Mouse (Mus musculus) layer of hippocampus, postnatal 14 days (tissue): Measurements from ENCODE around the gene Il9. TPM values are rescaled to one million over a fixed set of nuclear protein-coding genes. Genes with fewer than 3 reads are reported as not detected.

Experiments used
- DNase-seq, 2 experiments: peaks; one replicate each; pipeline ENCODE4 v3.0.0; 2021 to 2022; ENCODE audit warnings: low spot score in 2 of 2, mixed read lengths in 1 of 2
- total RNA-seq, 2 experiments: library from RNA; stranded (reverse); gene quantifications; 2 replicates each; pipeline ENCODE4 v1.2.3; 2021

Gene Il9
- total RNA-seq, 2 experiments from 2014 or later = not detected

- no peak for DNase-seq
These were observed 9.4 kb downstream of the Il9 start for GRCm38 (mm10) chr13:56472661-56473060.

DNA sequence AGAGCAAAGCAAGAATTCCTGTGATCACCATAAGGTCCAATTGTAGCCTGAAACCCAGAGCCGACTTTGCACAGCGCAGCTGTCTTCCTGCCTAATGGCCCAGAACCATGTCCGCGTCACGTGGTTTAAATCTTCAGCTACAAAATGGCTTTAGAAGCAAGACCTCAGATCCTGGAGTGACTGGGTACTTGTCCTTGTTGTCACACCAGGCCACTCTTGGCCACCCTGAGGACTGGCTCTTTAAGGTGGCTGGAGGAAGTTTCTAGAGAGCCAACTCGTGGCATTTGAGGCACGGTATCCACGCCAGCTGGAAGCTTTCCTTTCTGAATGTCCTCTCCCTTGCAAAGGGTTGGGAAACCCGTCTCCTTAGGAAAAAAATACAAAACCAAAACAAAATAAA lies 10.1 kb downstream of the Il9 start:
- DNase-seq = peak in 1 of 2 experiments; percentile 38

DNA sequence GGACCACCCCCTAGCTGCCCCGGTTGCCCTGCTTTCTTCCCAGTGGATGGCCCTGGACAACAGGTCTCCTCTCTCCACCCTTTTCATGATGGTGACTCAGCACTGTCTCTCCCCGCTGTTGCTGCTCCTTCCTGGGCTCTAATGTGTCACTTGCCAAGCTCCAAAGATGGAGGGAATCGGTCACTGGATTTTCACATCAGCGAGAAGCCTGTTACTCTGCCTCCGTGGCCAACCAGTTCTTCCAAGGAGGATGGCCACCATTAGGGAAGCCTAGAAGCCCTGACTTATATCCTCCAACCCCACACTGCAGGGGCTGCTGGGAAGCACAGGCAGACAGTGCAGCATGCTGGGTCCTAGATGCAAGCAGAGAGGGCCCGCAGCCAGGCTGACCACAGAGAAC lies 10.8 kb downstream of the Il9 start:
- DNase-seq = no peak

- no peak for DNase-seq
These were observed 13.5 kb downstream of the Il9 start for GRCm38 (mm10) chr13:56468536-56468935.

GRCm38 (mm10) chr13:56467786-56468185 lies 14.3 kb downstream of the Il9 start:
- no peak for DNase-seq

GRCm38 (mm10) chr13:56463750-56464149 lies 18.3 kb downstream of the Il9 start:
- no peak for DNase-seq

- peak in 1 of 2 experiments; percentile 19 for DNase-seq
These were observed 18.8 kb downstream of the Il9 start for GRCm38 (mm10) chr13:56463261-56463660.

- DNase-seq = no peak
These were observed 19.3 kb downstream of the Il9 start for GRCm38 (mm10) chr13:56462791-56463190.

DNA sequence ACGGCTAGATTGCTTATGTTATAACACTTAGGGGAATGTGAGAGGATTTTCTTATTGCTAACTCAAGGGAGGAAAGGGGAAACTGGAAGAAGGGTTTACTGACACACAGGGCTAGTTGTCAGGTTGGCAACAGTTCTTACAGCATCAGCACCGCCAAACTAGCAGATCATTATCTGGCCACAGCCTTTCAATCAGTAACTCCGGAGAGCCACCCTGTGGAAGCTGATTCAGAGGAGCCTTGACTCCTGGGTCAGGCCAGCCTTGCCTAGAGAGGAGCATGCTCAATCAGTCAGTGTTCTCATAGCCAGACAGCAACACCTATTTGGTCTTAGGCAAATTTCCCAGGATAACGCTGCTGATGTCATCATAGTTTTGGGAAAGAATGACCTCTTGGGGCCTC lies 20.6 kb downstream of the Il9 start:
- DNase-seq = no peak

DNA sequence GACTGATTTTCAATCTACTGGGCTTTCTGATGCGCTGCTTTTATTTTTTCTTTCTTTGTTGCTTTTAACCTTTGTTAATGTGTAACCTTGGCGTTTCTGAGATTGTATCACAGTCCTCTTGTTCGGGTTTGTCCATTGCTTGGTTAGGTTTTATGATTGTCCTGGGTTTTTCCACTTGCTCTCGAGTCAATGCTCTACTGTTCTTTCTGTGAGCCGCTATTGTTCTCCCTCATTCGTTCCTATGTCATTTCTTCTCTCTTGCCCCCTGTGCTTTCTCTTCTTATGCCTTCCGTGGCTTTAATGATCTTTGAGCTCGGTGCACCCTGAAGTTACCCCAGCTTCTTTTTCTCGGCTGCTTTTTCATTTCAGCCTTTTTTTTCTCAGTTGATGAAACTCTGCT lies 24.0 kb downstream of the Il9 start:
- DNase-seq = no peak

DNA sequence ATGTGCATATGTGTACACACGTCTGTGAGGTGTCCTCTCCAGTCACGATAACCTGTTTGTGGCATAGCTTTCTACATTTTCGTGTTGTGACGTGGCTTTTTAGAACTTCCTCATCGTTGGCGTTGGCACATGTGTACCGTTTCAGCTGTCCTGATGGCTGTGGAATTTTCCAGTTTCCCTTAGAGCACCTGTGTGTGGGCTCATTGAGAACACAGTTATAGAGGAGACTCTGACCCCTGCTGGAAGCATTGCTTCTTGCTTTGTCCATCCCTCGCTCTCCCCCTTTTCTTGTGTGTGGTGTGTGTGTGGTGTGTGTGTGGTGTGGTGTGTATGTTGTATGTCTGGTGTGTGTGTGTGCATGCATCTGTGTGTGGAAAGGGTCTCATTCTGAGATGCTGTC lies 32.0 kb downstream of the Il9 start:
- DNase-seq = no peak

DNA sequence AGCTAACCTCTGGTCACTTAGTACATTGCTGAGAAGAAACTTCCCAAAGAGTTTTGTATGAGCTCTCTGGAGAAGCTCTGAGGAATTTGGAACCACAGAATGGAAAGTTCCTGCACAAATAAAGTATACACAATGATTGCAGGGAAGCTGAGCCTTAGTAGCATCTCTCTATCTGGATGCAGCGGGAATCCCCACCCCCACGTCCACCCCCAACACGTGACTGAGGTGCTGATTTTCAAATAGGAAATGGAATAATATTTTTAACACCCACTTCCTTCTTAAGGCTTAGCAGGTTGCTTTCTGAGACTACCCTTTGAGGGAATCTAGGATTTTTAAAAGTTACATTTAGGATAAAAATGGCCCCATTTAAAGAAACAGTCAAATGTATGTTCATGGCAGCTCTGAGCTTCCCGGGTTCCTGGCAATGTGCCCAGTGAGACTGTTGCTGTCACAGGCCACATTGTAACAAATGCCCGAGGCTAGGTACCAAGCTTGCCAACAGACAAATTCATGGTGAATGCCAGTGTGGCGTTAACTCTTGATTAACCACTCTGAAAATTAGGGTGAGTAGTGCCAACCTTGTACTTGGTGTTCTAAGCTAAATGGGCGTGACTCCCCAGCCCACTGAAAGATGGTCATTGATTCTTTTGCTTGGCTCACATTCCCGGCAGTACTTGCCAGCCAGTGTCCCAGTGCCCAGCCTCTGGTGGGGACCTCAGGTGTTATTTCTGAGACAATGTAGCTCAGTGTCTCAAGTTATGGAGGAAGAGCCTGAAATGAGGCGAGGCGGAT lies 32.6 kb downstream of the Il9 start:
- DNase-seq = peak in 1 of 2 experiments; percentile 41

DNA sequence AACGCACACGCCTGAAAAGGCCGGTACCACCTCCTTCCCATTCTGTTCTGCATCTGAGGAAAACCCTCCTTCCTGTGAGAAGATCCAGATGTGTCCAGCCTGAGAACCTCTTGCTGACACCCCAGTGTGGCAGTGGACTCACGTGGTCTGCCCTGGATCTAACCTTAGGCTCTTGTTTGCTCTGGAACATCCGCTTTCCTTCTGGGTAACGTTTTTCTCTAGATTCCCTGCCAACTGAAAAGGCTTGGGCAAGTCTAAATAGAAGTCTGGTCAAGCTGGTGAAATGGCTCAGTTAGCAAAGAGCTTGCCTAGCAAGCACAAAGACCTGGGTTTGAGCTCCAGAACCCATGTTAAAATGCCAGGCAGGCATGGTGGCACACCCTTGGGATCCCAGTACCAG lies 37.0 kb downstream of the Il9 start:
- DNase-seq = no peak

- no peak for DNase-seq
These were observed 37.9 kb downstream of the Il9 start for GRCm38 (mm10) chr13:56444112-56444511.

DNA sequence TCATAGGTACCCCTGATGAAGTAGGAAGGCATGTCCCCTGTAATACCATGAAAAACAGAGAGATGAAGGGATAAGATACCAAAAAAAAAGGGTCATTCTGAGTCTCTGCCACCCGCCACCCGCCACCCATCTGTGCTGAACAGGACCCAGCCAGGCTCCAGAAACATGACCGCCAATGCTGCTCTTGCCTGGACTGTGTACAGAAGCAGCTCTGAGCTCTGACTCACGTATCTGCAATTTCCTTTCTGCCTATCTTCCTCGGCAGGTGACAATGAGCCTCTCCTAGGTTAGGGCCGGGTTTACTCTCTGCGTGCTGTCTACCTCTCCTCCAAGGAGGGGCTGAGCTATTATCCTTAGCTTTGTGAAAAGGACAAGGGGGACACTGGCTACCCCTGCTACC lies 38.6 kb downstream of the Il9 start:
- DNase-seq = no peak

GRCm38 (mm10) chr13:56438211-56439075 lies 43.6 kb downstream of the Il9 start, which contains the start of gene Slc25a48:
Slc25a48 (plus strand) TSS chr13:56438355.
- no peak for DNase-seq

- DNase-seq = no peak
These were observed 46.3 kb downstream of the Il9 start for GRCm38 (mm10) chr13:56435615-56436287.

DNA sequence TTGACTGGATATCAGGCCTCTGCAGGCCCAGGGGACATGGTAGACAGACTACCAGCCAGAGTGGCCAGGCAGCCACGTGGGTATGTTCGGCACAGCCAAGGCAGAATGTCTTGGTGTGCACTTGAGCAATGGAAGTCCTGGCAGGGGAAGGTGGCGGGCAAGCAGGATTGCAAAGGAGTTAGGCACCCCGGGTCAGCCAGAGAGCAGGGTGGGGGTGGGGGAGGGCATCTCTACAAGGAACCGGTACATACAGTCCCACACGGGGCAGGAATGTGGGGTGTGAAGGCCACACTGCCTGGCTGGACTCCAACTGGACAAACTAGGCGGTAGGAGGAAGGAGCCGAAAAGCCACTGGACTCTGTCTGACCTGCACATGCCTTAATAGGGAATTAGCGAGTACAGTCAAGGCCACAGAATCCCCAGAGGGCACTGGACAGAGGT lies 47.7 kb downstream of the Il9 start:
- DNase-seq = no peak

DNA sequence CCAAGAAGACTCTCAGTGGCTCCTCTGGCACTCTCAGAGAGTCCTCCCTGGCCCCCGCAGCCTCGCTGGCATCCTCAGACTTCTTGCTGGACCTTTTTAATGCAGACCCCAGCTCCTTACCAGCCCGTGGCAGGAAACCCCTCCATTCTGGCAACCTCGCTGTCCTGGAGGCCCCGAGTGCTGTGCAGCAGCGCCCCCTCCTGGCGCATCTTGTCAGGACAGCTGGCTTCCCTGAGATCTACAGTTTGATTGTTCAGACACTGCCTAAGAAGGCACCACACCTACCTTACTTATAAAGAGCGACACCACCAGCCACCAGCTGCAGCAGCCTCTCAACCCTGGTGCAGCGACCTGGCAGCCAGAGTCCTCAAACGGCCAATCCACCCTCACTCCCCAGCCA lies 48.6 kb downstream of the Il9 start:
- DNase-seq = peak; percentile 37 to 65

DNA sequence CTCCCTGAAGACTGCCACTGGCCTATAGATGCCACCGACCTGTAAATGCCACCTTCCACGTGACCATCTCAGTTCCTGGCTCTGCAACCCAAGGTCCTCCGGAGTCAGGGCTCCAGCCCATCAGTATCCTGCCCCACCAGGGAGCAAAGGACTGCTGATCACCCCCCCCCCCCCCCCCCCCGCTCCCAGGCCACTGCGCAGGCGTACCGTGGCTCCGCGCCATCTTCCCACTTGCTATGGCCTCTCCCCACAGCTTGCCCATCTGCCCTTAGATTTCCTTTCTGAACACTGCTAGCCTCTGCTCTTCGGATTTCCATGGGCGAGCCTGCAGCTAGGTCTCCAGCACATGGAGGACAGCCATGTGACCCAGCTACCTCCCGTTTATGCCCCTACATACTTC lies 49.5 kb downstream of the Il9 start:
- no peak for DNase-seq
